Mouse (Mus musculus): ENCODE data around the gene Tgfbr3.
"Not testable (repeated sequence)": the region's sequence is repeated elsewhere in the genome, so short reads cannot be mapped to it uniquely, and the experiment has no call there.

The Tgfbr3 gene

DNA sequence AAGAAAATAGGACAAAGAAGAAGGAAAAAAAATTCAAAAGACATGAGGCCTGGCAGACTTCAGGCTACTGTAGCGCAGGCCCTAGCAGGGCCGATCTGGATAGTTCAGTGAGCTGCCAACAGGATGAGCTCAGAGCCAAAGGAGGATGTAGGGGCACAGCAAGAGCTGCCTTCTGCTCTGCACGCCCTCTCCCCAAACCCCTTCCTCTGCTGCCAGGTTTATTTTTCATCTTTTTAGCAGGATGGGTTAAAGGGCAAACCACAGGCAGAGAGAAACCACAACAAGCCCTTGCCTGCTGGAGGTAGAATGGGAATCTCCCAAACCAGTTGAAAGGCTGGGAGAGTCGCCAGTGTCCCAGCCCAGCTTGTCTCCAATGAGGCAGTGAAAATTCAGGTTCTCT lies 10.2 kb downstream of the Tgfbr3 start:
- no peak for DNase-seq

DNA sequence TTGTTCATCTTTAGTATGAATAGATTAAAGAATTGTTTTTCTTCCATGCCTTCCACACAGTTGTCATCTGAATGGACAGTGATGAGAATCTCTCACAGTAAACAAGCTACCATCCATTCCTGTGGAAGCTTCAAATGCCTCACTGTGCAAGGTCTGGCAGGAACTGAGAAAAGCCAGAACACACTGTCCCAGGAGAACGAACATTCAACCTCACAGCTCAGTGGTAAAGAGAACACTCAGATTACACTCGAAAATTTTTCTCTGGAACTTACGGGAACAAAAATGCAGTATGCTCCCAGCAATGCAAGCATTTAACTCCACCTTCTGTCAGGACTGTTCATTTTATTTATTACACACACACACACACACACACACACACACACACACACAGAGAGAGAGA lies 13.2 kb downstream of the Tgfbr3 start:
- no peak for DNase-seq

DNA sequence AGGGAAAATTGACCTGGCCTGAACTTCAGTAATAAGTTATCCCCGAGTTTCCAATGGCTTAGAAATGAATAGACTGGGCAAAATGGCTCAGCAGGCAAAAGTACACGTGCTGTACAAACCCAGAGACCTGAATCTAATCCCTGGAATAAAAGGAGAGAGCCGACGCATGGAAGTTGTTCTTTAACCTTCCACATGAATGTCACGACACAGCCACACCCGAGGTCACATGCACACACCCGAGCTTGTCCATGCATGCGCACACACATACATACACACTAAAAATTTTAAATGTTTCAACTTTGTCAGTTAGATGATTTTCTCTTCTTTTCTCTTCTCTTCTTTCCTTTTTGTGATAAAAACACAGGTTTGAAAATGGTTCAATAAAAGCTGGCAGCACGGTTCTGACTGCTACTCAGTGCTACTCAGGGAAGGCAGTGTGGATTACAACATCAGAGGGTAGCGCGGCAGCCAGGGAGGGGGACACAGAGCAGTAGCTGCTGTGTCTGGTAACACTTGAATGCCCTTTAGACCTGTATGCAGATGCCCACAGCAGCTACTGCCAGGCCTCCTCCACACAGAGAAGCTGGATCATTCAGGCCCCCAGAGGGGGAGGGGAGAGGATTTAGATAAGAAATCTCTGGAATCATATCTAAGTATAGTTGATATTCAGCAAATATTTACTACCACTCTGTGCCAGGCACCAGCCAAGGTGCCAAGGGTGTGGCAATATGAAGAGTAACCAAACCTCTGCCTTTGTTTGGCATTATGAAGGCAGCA lies 17.0 kb downstream of the Tgfbr3 start:
- peak; percentile 60 for DNase-seq

GRCm38 (mm10) chr5:107269006-107269328 lies 20.5 kb downstream of the Tgfbr3 start:
- peak; percentile 46 for DNase-seq

DNA sequence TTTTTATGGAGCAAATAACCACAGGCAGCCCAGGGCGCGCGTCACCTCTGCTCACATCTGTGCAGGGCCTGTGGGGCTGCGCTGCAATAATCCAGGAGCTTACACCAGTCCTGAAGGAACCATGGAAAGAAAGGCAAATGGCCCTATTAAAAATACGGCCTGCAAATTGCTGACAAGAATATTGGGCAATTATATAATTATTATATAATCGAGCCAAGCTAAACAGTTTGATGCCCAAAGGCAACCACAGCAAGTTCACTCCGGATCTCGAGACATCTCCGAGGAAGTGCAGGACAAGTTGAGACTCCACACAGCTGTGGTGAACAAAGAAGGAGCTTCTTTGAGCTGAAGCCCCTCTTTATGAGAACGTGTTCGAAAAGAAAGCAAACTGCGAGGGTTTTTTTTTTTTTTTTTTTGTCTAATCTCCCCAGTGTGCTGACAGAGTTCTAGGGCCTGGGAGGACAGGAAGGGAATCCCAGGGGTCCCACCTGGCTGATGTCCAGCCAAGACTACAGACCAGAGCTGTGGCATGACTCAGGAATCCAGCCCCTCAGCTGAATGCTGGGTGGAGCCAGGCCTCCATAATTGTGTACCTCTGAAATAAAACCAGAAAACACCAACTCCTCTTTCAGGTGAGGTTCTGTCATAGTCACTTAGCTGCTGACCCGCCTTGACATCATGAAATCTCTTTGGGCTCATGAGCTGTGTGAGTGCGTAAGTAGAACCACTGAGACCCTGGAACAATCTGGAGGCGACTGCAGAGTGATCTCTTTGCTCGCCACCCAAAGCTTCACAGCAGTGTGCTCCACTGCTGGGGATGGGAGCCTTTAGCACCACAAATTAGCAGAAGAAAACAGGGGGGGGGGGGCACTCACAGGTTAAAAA lies 21.1 kb downstream of the Tgfbr3 start:
- DNase-seq, result no peak

DNA sequence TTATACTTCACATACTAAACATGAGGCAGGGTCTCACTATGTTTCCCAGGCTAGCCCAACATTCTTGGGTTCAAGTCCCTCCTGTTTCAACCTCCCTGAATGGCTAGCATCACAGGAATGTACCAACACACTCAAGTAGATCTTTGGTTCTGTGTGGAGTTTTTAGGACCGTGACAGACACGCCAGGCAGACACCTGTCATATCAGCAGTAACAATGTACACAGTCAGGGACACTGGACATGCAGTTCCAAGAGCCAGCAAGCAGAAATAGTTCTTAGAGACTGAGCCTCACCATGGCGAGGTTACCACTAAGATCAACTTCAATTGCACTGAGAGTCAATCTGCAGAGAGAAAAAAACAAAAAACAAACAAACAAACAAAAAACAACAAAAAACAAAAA lies 22.9 kb downstream of the Tgfbr3 start:
- no peak for DNase-seq

DNA sequence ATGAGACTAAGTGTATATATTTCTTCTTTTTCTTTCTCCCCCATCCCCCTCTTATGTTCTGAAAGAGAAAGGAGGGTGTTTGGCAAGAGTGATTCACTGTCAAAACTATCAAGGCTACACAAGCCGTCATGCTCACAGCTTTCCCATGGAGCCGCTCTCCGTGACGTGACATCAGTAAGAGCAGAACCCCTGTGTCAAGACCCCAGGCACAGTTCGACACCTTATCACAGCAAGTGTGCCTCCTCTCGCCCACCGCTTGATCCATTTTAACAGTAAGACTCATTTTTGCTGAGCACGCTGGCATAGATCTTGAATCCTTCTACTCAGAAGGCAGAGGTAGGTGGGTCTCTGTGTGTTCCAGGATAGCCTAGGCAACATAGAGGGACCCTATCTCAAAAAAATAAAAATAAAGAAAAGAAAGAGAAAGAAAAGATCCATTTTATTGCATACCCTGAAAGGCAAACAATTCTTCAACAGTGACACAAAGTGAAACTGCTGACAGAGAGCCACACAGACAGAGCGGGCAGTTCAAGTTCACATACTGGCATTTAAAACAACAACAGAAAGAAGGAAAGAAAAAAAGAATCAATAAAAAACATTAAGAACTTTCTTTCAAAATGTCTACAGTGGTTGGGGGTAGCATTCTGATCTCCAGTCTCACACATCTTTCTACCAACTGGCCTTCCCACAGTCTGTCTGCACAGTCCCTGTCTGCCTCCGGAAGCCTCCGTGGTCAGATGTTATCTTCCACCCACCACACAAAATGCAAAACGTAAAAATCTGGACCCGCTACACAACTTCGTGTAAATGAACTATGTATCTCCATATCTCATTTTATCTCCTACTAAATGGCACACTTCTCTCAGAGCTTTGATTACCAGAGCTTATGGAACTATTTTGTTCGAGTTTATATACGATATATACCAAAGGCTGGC lies 24.7 kb downstream of the Tgfbr3 start:
- DNase-seq, result no peak

DNA sequence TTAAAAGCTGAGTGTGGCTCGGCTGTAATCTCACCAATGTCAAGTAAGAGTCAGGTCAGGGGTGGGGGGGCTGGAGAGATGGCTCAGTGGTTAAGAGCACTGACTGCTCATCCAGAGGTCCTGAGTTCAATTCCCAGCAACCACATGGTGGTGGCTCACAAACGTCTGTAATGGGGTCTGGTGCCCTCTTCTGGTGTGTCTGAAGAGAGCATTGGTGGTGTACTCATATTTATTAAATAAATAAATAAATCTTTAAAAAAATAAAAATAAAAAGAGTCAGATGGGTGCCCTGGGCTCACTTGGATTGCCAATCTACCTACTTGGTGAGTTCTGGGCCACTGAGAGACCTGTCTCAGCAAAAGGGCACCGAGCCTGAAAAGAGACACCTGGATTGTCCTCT lies 25.6 kb downstream of the Tgfbr3 start:
- DNase-seq, result no peak

DNA sequence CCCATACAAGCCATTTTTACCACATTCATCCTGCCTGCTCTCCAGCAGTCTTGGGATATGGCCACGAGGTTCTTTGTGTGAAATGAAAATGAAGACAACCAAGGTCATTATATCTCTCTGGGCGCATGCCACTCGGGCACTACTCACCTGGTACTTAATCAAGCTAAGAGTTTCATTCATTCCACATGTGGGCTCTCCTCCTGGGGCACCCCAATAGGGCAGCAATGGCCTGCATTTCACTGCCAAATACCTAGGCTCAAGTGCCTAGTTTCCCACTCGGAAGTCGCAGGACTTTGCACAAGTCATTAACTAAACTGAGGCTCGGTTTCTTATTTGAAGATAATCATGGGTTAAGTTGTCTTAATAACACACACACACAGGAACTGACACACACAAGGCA lies 27.5 kb downstream of the Tgfbr3 start:
- DNase-seq, result no peak

DNA sequence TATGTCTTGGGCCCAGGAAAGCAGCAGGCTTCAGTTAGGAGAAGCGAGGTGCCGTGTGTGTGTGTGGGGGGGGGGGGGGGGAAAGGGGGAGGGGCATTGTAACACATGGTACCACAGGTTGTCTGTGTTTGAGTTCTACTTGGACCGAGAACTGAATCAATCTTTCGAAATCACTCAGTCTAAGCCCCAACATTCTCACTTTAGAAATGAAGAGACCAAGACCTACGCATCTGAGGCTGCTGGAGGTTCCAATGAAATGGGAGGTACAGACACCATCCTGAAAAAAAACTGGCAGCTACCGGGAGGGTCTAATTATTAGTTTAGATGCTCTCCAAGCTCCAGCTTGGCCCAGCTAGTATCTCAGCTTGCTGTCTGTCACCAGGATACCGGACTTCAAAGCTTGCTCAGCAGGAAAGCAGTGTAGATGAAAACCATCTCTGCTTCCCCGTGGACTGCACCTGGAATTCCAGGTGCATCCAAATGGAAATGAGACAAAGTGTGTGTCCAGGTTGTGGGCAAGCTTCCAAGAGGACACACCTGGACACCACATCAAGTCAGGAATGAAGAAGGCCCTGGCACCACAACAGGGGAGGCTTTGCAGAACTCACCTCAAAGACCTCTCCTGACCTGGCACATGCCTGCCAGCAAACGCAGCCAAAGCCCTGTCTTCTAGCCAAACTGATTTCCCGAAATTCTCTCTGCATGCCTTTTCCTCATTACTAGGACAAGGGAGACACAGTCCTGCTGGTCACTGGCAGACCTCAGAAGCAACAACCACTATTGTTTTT lies 28.5 kb downstream of the Tgfbr3 start:
- DNase-seq, result no peak

DNA sequence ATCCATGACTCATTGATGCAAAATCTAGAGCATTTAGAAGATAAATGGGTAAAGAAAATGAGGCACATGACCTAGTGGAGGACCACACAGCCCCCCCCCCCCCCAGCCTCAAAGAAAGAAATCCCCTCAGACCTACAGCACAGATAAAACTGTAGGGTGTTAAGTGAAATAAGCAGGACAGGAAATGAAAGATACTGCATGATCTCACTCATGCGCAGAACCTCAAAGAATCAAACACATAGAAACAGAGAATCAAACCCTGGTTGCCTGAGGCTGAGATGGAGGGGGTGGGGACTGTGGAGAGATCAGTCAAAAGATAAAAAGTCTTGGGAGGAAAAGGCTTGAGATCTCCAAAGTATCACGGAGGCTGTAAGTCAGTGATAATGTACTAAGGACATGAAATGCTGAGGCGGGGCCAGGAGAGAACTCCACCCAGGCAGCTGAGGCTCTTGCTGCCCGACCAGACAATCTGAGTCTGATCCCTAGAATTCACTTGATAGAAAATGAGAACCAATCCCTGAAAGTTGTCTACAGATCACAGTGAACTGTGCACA lies 29.9 kb downstream of the Tgfbr3 start:
- DNase-seq, result no peak

GRCm38 (mm10) chr5:107253395-107253794 lies 36.0 kb downstream of the Tgfbr3 start:
- peak; percentile 51 for DNase-seq

DNA sequence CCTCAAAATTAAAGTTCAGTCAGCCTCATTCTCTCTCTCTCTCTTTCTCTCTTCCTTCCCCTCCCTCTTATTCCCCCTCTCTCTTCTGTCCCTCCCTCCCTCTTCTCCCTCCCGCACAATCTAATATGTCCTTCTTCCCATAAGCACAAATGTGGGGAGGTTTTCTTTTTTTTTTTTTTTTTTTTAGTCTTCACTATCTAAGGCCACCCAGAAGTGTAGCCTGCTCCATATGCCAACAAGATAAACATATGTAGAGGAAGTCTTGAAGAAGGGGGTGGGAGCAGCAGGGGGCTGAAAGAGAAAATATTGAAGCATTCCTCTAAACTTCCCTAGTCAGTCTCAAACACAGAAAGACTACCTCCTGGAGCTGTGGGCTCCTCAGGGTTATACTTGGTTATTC lies 37.0 kb downstream of the Tgfbr3 start:
- no peak for DNase-seq

GRCm38 (mm10) chr5:107251751-107252305 lies 37.6 kb downstream of the Tgfbr3 start:
- DNase-seq, result peak; percentile 53

GRCm38 (mm10) chr5:107250548-107251272 lies 38.7 kb downstream of the Tgfbr3 start:
- peak; percentile 28 for DNase-seq

DNA sequence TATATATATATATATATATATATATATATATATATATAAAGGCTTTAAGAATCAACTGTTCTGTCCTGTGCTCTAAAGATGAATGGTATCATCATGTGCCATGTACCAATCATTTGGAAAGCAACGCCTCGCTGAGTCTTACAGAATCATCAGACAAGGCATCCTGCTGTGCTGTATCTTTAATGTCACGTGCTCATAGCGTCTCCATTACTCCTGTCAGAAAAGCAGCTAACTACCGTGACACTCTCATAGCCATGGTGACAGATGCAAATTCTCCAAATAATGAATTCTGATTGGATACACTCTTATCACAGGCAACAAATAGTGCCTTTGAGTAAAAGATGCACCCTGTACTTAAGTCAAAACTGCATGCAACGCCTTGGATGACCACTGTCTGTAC lies 40.7 kb downstream of the Tgfbr3 start:
- DNase-seq, result no peak

DNA sequence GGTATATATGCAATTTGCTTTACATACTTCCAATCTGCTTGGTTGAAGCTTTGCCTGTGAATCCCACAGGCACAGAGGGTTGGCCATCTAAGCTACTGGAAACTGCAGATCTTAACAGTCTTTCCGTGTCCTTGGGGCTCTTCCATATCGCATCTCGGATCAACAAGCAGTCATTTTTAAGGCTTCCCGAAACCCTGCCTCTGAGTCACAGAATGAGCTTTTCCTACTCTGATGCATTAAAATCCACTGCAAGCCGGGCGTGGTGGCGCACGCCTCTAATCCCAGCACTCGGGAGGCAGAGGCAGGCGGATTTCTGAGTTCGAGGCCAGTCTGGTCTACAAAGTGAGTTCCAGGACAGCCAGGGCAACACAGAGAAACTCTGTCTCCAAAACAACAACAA lies 41.1 kb downstream of the Tgfbr3 start:
- not testable (repeated sequence) for DNase-seq

GRCm38 (mm10) chr5:107247786-107248185 lies 41.6 kb downstream of the Tgfbr3 start:
- no peak for DNase-seq

- no peak for DNase-seq
Measured at GRCm38 (mm10) chr5:107243445-107243844, 46.0 kb downstream of the Tgfbr3 start.

GRCm38 (mm10) chr5:107242993-107243392 lies 46.4 kb downstream of the Tgfbr3 start:
- DNase-seq, result no peak

- DNase-seq, result no peak
Measured at GRCm38 (mm10) chr5:107240276-107240675, 49.2 kb downstream of the Tgfbr3 start.

All from lung, postnatal 36 days (tissue).